Mouse (Mus musculus): ENCODE data around the gene Snrpf.

GRCm38 (mm10) chr10:93547741-93548270 is 41.7 kb downstream of the Snrpf start:
- TF ChIP-seq CTCF (IDR thresholded peaks at IDR 0.05; ENCODE audit: low read depth, low read length) (no peak), GATA2 (IDR thresholded peaks at IDR 0.05; ENCODE audit: borderline replicate concordance, low read depth, low read length) (no peak), GATA1 (IDR thresholded peaks at IDR 0.05; ENCODE audit: borderline replicate concordance, low read length) (no peak), POLR2AphosphoS5 (IDR thresholded peaks at IDR 0.05; ENCODE audit: insufficient replicate concordance, low read depth, low read length) (no peak)

All from G1E (cell line).